Mouse (Mus musculus) telencephalon, adult 2 months (tissue): ENCODE data around the gene Terf2.

Source experiments
- DNase-seq: peaks from one replicate; pipeline ENCODE4 v3.0.0-alpha.2; 2011; ENCODE audit warnings: low read depth, low spot score

The Terf2 gene

DNA sequence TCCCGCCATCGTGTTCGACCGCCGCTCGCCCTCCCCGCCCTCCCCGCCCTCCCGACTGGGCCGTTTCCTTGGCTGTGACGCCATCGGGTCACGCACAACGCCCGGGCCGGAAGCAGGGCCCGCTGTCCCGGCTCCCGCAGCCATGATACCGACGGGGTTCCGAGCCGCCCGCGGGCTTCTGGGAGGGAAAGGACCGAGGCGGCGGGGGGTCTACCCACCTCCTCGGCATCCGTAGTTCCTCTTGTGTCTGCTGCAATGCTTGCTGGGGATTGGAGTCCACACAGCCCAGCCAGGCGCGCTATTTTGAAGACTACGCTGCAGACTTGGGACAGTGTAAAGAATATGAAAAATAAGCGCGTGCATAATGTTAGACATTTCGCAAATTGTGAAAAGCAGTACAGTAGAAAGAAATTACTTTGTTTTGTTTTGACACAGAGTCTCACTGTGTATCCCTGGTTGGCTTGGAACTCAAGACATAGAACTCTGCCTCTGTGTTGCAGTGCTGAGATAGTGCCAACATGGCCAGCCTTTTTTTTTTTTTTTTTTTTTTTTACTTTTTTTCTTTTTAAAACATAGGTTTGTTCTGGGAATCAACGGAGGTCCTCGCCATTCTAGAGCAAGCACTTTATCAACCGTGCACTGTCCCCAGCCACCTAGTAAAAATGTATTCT is at the start of gene Terf2:
TSS of gene Terf2 (minus strand) at position 182 of the 671 bp plus-strand sequence.
- peak; percentile 95 for DNase-seq

DNA sequence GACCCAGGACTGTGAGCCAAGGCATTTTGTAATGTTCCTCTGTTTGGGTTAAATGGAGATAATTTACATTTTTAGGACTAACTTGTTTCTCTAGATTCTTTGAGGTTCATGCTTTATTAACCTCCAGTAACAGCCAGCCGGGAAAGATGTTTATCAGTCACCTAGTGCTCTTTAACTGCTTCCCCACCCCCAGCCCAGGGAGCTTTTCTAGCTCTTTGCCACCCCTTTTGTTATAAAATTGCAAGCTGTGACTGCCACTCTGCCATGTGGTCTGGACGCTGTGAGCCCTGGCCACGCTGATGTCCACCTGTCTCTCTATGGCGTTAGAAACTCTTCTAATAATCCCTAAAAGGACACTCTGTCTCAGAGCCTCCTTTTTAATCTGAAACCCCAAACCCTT is 47.2 kb upstream of the Terf2 start:
- no peak for DNase-seq

DNA sequence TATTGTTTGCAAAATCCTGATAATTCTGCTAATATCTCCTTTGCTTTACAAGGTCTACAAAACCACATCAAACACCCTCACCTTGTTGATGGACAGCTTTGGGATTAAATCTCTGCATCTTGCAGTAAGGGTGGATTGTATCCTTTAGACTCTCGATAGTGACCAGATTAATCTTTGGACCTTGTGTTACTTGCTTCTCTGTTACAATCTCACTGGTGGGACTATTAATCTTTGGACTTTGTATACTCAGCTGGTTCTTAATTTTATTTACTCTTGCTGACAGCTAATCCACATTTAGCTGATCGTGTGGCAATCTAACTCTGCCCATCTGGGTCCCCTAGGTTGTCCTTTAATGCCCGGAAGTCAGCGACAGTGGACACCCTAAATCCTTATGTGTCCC is 46.2 kb upstream of the Terf2 start:
- no peak for DNase-seq

DNA sequence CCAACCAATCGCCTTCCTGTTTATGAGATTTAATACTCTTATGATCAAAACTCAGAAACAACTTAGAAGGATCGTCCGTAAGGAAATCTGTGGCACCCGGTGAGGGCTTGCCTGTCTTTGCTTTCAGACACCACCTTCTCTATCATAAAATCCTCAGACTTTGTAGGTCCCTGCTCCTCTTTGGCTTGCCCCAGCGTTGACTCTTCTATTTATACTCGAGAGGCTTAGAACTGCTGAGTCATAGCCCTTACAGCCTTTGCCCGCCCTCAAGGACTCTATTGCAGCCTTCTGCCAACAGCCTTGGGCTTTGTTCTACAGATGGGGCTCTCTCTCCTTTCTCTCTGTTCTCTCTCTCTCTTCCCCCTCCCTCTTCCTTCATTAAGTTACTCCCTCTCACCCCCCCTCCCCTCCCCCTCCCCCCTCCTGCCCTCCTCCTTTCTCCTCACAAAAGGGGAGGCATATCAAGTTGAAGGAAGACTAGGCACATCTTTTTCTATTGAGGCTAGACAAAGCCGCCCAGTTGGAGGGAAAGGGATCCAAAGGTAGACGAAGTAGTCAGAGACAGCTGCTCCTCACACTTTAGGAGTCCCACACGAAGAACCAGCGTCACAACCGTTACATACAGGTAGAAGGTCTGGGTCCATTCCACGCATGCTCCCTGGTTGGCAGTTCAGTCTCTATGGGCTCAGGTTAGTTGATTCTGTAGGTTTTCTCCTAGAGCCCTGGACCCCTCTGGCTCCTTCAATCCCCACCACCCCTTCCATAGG is 43.5 kb upstream of the Terf2 start:
- DNase-seq = no peak

DNA sequence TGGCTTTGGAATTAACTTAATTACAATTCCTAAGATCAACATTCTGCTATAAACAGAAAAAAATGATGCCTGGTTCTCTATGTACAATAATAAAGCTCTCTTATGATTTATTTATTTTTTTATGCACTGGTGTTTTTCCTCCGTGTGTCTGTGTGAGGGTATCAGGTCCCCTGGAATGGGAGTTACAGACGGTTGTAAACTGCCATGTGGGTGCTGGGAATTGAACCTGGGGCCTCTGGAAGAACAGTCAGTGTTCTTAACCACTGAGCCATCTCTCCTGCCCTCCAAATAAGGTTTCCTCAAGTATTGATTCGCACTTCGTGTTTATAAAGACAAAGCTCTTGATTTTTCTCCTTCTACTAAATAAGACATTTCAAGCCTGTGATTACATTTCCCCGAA is 42.0 kb upstream of the Terf2 start:
- DNase-seq = no peak

DNA sequence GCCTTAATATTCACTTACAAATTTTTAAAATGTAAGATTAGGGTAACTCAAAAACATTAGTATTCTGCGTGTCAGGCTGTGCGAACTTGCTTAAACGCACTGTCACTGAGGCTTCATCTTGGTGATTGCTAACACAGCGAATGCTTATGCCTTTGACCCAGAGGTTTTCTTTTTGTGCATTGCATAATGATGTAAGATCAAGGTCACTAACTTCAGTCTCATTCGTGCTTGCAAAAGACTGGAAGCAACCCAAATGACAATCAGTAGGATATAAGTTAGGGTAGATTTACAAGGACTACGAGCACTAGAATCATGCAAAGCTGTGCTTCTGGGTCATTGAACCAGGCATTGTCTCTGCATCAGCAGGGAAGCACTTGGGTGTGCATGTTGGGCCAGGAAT is 41.2 kb upstream of the Terf2 start:
- no peak for DNase-seq

DNA sequence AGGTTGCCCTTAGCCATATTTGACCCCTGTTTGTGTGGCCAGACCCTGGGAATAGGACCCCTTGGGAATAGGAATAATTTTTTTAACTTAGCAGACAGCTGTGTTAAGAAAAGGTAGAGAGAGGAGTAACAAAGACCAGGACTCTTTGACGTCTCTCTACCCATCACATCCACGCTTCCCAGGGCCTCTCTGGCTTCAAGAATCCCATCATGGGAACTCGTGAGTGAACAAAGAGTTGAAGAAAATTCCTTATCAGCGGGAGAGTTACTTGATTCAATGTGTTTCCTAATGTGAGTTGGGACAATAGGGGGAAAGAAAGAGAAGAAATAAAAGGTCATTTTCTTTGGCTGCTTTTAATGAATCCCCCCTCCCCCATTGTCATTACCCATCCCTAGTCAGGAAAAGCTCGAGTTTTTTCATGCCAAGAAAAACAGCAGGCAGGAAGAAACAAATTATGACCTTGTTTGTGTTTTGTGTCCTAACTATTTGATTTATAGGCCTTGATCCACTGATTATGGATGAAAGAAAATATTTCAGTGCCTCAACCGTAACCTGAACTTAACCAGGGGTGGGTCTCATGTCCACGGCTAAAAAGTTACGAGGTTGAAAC is 39.8 kb upstream of the Terf2 start:
- no peak for DNase-seq

DNA sequence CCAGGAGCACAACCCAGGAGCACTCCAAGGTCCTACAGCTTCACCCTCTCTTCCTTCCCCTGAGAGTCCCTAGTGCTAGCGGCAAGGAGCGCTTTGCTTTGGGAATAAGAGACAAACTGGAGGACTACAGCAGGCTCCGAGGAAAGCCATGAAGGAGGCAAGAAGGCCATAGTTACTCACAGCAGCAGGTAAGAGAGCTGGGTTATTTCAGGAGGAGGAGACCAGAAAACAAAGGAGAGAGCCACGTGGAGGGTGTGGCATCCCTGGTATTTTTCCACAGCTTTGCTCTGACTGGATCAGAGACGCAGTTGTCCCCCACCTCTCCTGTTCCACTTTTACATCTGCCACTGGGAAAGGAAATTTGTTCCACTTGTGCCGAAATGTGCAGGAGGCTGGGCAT is 37.5 kb upstream of the Terf2 start:
- DNase-seq = no peak

DNA sequence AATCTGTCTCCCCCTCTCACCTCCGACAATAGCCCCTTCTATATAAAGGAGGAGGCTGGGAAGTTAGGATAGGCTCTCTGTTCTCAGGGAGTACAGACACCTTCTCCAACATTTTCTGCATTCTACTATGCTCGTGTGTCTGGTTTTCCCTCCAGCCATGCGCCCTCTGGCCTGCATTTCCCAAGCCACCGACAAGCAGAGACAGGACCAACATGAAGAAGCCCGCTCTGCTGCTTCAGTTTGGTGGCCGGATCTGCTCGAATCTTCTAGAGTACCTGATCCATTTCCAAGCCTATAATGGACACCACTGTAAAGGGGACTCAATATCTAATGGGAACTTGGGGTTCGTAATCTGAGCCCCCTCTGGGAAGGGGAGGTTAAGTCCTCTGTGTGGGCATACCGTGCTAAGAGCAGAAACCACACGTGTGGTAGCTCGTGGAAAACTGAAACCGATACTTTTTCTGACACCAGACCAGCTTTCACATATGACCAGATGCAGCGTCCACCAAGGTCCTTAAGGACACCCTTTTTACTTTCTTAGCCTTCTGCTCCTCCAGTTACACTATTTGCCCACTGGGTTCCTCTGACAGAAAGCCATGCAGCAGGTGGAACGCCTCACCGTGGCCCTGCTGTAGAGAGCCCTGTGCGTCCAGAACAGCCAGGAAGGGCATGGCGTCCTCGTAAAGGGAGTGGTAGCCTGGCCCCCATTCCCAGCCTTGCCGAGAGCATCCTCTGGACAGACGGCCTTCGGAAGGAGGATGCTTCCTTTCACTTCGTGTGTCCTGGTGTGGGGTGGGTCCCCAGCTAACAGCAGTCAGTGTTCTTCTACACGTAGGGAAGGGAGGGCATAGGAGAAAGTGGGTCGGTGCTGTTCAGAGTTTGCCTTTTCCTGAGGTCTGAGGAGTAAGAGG is 36.5 kb upstream of the Terf2 start:
- no peak for DNase-seq

DNA sequence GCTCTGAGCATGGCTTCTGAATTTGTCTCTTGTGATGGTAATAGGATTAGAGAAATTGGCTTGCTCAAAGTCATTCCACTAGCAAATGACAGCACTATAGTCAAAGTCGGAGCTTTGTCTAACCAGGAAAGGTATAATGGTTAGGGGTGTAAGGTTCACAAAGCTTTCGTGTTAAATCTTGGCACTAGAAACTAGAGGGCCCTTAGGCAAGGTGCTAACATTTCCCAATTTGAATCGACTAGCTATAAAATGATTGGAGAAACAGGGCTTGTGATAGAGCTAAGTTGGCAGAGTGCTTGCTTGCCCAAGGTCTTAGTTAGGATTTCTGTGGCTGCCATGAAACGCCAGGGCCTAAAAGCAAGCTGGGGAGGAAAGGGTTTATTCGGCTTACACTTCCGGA is 33.7 kb upstream of the Terf2 start:
- DNase-seq = no peak

DNA sequence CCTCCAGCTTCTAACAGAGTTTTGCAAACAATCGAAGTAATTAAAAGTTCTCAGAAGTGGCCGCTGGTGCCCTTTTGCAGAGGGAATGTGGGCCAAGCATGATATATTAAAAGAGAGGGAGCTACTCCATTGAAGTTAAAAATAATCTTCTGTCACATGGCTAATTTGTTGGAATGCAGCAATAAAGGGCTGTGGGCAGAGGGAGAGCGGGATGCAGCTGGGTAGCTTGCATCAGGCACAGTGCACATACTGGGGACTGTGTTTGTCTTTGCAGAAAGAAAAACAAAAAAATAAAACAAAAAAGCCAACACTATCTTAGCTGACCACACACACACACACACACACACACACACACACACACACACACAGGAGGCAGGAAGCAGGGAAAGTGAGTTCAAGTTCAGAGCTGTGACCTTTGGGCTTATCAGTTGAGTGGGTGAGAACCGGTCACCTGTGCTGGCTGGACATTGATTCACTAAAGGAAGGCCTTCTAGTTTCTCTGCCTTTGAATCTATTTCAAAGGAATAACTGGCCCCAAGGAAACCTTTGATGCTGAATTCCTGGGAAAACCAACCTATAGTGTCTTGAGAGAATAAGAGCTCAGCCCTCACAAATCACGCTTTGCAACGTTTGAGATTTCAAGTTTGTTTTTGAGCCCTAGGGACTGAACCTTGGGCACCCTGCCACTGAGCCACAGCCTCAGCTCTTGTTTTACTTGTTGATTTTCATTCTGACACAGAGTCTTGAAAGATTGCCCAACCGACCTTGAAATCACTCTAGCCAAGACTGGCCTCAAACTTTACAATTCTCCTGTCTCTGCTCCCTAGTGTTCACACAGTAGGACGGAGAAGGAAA is 33.1 kb upstream of the Terf2 start:
- no peak for DNase-seq

DNA sequence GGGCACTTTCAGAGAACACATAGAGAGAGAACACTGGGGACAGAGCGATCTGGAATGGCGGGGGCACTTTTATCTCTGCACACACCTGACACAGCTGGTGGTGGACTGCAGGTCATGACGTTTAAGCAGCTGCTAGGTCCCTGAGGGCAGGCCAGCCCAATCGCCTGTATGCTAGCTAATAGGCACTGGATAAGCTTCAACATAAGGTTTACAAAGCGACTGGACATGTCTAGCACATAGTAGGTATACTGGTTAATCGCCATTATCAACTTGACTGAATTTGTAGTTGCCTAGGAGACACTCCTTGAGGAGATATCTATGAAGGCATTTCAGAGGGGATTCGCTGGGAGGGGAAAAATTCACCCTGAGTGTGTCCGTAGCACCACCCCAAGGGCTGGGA is 28.0 kb upstream of the Terf2 start:
- DNase-seq = no peak

DNA sequence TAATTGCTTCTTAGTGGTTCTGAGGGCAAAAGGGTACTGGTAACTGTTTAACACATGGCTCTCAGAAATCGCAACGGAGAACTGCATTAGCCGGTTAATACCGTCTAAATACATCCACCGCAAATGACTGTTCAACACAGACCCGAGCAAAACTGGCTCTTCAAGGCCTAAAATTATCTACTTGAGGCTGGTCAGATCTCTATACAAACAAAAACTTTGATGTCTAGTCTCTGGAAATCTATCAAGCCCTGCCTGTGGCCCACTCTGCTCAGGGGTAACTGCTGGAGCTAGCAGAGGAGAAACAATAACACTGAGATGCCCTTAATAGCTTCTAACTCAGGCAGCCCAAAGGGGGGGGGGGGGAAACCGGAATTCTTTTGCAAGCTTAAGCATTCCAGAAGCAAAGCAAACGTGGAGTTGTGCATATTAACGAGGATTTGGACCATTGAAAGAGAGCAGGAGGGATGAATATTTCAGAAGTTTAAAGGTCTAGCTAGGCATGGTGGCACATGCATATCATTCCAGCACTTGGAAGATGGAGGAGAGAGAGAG is 26.8 kb upstream of the Terf2 start:
- DNase-seq = no peak

DNA sequence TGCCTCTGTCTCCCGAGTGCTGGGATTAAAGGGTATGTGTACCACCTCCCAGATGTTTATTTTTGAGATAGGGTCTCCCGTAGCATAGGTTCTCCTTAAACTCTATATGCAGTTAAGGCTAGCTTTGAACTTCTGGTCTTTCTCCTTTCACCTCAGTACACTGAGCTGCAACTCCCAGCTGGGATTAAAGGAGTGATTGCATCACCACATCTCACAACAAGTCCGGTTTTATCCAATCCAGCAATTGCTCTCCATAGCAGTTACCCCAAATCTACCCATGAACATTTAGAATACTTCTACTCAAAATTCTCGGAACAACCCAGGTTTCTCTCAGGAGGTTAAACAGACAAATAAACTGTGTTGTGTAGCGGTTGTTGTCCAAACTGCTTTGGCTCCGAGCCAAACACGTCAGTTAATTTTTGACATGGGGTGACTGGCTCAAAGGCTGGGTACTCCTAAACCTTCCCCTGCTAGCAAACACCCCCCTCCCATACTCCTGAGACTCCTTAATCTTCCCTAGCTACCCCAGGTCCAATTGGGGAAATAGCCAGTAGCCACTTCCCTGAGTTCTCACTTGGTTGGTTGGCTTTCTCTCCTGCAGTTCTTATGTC is 25.4 kb upstream of the Terf2 start:
- no peak for DNase-seq

DNA sequence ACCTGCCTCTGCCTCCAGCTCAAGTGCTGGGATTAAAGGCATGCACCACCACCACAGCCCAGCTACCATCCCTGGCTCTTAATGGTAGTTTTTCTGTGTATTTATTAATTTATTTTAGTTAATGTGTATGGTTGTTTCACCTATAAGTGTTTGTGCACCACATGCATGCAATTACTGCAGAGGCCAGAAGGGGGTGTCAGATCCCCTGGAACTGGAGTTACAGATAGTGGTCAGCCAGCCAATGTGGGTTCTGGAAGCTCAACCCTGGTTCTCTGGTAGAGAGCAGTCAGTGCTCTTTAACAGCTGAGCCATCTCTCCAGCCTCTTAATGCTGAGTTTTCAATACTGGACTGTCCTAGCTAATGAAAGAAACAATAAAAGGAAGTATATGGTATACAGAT is 24.5 kb upstream of the Terf2 start:
- DNase-seq = no peak

DNA sequence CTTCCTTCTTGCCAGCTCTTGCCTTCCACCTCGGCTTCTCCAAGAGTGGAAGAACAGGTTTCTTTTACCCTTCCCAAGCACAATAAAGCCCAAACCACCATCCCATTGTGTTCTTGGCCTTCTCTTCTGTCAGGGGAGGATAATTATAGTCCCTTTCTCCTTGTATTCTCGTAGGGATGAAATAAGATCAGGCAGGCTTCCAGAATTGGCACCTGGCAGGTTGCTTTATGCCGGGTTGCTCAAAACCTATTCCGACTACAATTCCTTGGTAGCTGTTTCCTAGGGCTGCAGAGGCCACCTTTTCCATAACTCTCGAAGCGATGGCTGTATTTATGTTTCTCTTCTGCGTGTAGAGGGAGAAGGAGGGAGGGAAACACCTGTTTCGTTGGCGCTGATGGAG is 23.1 kb upstream of the Terf2 start:
- no peak for DNase-seq

DNA sequence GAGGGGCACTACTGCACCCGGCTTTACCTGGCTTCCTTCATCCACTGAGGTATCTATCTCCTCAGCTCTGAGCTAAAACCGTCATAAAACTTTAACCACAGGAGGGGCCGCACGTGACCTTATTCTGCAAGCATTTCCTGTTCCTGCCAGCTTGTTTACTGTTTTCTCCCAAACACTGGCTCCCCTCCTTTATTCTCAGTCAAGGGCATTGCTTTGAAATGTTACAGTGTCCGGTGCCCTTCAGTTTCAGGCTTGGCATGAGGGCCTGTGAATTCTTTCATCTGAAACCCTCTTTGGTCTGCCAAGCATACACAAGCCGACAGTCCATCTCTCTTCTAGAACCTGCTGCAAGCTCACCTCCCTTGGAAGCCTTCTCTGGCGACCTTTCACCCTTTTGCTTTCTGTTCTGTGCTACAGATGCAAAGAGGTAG is 22.5 kb upstream of the Terf2 start:
- DNase-seq = no peak

DNA sequence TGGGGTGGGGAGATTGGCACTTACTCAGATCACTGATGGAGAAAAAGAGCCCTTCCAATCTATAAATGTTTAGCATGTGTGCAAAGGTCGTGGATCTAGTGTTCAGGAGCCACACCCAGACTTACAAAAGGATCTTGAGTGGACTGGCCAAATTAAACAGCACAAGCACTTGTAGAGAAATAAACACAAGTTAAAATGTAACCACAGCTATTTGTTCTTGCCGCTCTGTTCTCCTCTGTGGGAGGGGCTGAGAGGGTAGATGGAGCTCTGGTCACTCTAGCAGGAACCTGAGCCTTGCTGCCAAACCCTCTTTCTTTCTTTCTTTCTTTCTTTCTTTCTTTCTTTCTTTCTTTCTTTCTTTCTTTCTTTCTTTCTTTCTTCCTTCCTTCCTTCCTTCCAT is 20.7 kb upstream of the Terf2 start:
- DNase-seq = no peak

DNA sequence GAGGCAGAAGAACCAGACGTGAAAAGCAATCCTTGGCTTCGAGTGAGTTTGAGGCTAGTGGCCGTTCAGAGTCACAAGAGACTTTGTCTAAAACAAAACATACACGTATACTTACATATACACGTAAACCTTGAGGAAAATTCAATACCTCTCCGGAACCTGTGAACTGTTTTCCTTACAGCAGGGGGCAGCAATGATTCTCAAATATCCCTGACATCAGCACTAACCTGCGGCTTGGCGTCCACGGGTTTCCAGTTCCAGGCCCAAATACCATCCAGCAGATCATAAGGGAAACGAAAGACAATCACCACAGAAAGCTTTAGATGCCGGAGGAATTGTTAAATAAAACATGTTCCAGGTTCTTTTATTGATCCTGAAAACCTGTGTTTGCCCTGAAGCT is 19.7 kb upstream of the Terf2 start:
- DNase-seq = no peak

DNA sequence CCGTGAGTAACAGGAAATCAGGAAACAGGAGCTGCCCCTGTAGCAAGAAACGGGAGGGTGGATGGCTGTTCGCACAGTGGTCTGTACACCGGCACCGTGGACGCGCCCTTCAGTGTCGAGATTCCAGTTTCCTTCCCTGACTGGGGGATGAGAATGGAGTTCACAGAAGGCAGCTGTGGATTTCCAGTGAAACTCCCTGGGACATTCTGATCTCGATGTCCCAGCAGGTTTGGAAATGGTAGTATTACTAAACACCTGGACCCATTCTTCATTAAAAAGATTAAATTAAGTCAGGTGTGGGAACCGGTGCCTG is 18.6 kb upstream of the Terf2 start:
- no peak for DNase-seq
